Mouse (Mus musculus): ENCODE measurements around the gene Wdr4. TPM values are rescaled to one million over a fixed set of nuclear protein-coding genes. Genes with fewer than 3 reads are reported as not detected.

Gene Wdr4
- polyA plus RNA-seq, 1 experiment, result 26.1 TPM

DNA sequence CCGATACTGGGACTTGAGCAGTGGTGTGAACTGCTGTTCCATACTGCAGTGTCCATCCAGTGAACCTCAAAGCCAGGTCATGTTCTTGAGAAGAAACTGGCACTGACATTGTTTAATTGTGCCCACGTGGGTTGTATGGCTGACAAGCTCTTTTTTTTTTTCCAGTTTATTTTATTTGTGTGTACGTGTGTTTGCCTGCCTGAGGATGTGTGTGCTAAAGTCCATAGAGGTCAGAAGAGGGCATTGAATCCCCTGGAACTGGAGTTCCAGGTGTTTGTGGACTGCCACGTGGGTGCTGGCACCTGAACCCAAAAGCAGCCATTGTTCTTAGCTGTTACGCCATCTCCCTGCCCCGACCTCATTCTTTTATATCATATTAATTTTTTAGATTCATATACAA is 45.4 kb downstream of the Wdr4 start:
- H3K79me2 ChIP-seq (ENCODE audit: control insufficient read depth, insufficient read depth), result no peaks in the 10 kb centered on the region
- no peak overlapping the region for H3ac ChIP-seq (ENCODE audit: control insufficient read depth, insufficient read length)
- peaks cover 64% of the 10 kb centered on the region for H3K27me3 ChIP-seq (ENCODE audit: control insufficient read depth, insufficient read depth, insufficient read length)
- no peak overlapping the region for H3K4me2 ChIP-seq (ENCODE audit: low read depth)
- TF ChIP-seq REST (IDR thresholded peaks at IDR 0.05; ENCODE audit: insufficient read depth, insufficient read length) (no peak), TCF3 (IDR thresholded peaks at IDR 0.05; ENCODE audit: insufficient read length, low read depth) (no peak), E2F4 (IDR thresholded peaks at IDR 0.05; ENCODE audit: insufficient read depth) (no peak), CEBPB (IDR thresholded peaks at IDR 0.05; ENCODE audit: insufficient read depth, poor library complexity, severe bottlenecking) (no peak), USF1 (IDR thresholded peaks at IDR 0.05; ENCODE audit: low read depth) (no peak), POLR2A (IDR thresholded peaks at IDR 0.05; ENCODE audit: insufficient read length, low read depth) (no peak), MYOD1 (IDR thresholded peaks at IDR 0.05; ENCODE audit: control insufficient read depth in 1 of 3, insufficient read length in 2 of 3, low read depth in 2 of 3) (no peak), SRF (IDR thresholded peaks at IDR 0.05; ENCODE audit: control insufficient read depth, insufficient read length, low read depth) (no peak), MAX (IDR thresholded peaks at IDR 0.05; ENCODE audit: low read depth) (no peak), MYOG (IDR thresholded peaks at IDR 0.05; ENCODE audit: control insufficient read depth in 1 of 3, insufficient read depth in 1 of 3, insufficient read length in 2 of 3, low read depth in 2 of 3) (no peak), POLR2AphosphoS2 (IDR thresholded peaks at IDR 0.05; ENCODE audit: insufficient read length, low read depth) (no peak), TCF12 (IDR thresholded peaks at IDR 0.05; ENCODE audit: insufficient read depth, poor library complexity, severe bottlenecking) (no peak)
- H3K36me3 ChIP-seq (ENCODE audit: control insufficient read depth, insufficient read depth), result no peaks in the 10 kb centered on the region
- no peak overlapping the region for H3K4me3 ChIP-seq

DNA sequence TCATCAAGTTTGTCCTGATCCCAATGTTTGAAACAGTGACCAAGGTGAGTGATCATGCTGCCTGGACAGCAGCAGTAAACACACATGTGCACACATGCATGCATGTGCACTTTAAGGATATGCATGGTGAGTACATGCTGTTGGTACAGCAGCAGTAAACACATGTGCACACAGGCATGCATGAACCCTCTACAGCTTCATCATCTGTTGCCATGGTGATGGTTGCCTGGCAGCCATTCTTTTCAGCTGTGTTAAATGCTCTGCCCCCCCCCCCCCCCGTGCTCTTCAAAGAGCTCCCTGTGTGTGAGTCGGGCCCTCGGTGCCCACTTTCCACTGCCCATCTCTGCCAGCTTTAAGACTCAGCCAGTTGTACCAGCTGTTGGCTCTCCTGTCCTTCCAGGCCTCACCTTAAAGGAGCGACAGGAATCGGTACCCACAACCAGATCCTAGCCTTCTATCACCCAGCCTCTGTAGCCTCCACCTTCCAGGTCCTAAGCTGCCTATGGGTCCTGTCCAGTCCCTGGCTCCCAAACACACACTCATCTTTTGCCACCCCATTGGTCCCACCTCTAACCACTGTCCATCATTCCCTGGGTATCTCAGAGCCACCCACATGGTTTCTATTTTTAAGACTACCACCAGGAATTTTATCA is 48.9 kb downstream of the Wdr4 start:
- no peaks in the 10 kb centered on the region for H3K79me2 ChIP-seq (ENCODE audit: control insufficient read depth, insufficient read depth)
- H3K27me3 ChIP-seq (ENCODE audit: control insufficient read depth, insufficient read depth, insufficient read length), result peaks cover 48% of the 10 kb centered on the region
- no peak overlapping the region for H3ac ChIP-seq (ENCODE audit: control insufficient read depth, insufficient read length)
- no peak overlapping the region for H3K4me3 ChIP-seq
- H3K36me3 ChIP-seq (ENCODE audit: control insufficient read depth, insufficient read depth), result no peaks in the 10 kb centered on the region
- no peak for TF ChIP-seq REST (IDR thresholded peaks at IDR 0.05; ENCODE audit: insufficient read depth, insufficient read length)
- TF ChIP-seq MYOD1 (IDR thresholded peaks at IDR 0.05; ENCODE audit: control insufficient read depth in 1 of 3, insufficient read length in 2 of 3, low read depth in 2 of 3), result no peak
- no peak for TF ChIP-seq POLR2A (IDR thresholded peaks at IDR 0.05; ENCODE audit: insufficient read length, low read depth)
- TF ChIP-seq TCF12 (IDR thresholded peaks at IDR 0.05; ENCODE audit: insufficient read depth, poor library complexity, severe bottlenecking), result no peak
- no peak for TF ChIP-seq E2F4 (IDR thresholded peaks at IDR 0.05; ENCODE audit: insufficient read depth)
- TF ChIP-seq TCF3 (IDR thresholded peaks at IDR 0.05; ENCODE audit: insufficient read length, low read depth), result no peak
- no peak for TF ChIP-seq SRF (IDR thresholded peaks at IDR 0.05; ENCODE audit: control insufficient read depth, insufficient read length, low read depth)
- no peak for TF ChIP-seq USF1 (IDR thresholded peaks at IDR 0.05; ENCODE audit: low read depth)
- H3K4me2 ChIP-seq (ENCODE audit: low read depth), result no peak overlapping the region

DNA sequence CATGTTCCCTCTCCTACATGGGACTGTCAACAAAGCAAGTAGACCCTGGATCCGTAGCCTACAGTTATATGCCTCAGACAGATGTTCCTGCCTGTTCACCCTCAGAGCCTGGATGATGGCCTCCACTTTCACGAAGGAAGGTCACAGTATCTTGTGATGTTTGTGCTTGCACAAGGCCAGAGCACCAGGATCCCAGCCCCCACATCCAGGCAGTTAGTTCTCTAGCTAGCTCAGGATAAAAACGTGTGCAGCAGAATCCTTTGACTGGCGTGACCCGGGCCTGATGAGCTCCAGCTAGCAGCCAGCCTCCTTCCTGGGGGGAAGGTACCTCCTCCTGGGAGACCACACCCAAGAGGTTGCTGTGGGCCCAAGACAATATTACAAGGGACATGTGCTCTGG is 51.3 kb downstream of the Wdr4 start:
- Histone ChIP-seq H3K27me3 (ENCODE audit: control insufficient read depth, insufficient read depth, insufficient read length) (peaks cover 34% of the 10 kb centered on the region), H3ac (ENCODE audit: control insufficient read depth, insufficient read length) (no peak overlapping the region), H3K79me2 (ENCODE audit: control insufficient read depth, insufficient read depth) (no peaks in the 10 kb centered on the region), H3K4me2 (ENCODE audit: low read depth) (no peak overlapping the region), H3K36me3 (ENCODE audit: control insufficient read depth, insufficient read depth) (no peaks in the 10 kb centered on the region), H3K4me3 (no peak overlapping the region)
- no peak for TF ChIP-seq POLR2A (IDR thresholded peaks at IDR 0.05; ENCODE audit: insufficient read length, low read depth)

DNA sequence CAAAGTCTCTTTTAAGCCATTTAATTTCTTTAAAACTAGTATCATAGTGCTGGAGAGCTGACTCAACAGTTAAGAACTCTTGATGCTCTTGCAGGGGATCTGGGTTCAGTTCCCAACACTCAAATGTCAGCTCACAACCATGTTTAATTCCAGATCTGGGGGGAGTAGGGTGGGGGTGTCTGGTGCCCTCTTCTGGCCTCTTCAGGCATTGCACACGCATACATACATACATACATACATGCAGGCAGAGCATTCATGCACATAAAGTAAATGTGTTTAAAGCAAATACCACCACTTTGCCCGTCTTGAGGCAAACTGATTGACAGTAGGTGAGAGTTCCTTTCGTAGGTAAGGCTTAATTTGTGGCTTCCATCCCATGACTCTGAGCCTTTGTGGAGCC is 52.9 kb downstream of the Wdr4 start:
- H3K4me3 ChIP-seq, result no peak overlapping the region
- H3K4me2 ChIP-seq (ENCODE audit: low read depth), result no peak overlapping the region
- no peaks in the 10 kb centered on the region for H3K79me2 ChIP-seq (ENCODE audit: control insufficient read depth, insufficient read depth)
- no peak overlapping the region for H3ac ChIP-seq (ENCODE audit: control insufficient read depth, insufficient read length)
- peaks cover 26% of the 10 kb centered on the region for H3K27me3 ChIP-seq (ENCODE audit: control insufficient read depth, insufficient read depth, insufficient read length)
- H3K36me3 ChIP-seq (ENCODE audit: control insufficient read depth, insufficient read depth), result no peaks in the 10 kb centered on the region
- no peak for TF ChIP-seq TCF12 (IDR thresholded peaks at IDR 0.05; ENCODE audit: insufficient read depth, poor library complexity, severe bottlenecking)
- no peak for TF ChIP-seq SRF (IDR thresholded peaks at IDR 0.05; ENCODE audit: control insufficient read depth, insufficient read length, low read depth)
- no peak for TF ChIP-seq POLR2AphosphoS2 (IDR thresholded peaks at IDR 0.05; ENCODE audit: insufficient read length, low read depth)
- TF ChIP-seq USF1 (IDR thresholded peaks at IDR 0.05; ENCODE audit: low read depth), result no peak
- TF ChIP-seq REST (IDR thresholded peaks at IDR 0.05; ENCODE audit: insufficient read depth, insufficient read length), result no peak
- no peak for TF ChIP-seq MAX (IDR thresholded peaks at IDR 0.05; ENCODE audit: low read depth)

DNA sequence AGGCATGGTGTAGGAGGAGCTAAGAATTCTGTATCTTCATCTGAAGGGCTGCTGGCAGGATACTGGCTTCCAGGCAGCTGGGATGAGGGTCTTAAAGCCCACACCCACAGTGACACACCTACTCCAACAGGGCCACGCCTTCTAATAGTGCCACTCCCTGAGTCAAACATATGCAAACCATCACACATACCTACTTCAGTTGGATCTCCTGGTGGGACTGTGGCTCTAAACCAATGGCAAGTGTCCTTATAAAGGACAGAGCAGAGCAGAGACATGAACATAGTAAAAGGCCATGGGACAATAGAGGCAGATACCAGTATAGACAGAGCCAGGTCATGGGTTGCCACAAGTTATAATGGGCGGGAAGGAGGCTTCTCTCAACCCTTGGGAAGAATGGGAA is 57.3 kb downstream of the Wdr4 start:
- H3K4me3 ChIP-seq, result no peak overlapping the region
- H3K4me2 ChIP-seq (ENCODE audit: low read depth), result no peak overlapping the region
- H3K27me3 ChIP-seq (ENCODE audit: control insufficient read depth, insufficient read depth, insufficient read length), result peaks cover 20% of the 10 kb centered on the region
- H3K79me2 ChIP-seq (ENCODE audit: control insufficient read depth, insufficient read depth), result no peaks in the 10 kb centered on the region
- TF ChIP-seq SRF (IDR thresholded peaks at IDR 0.05; ENCODE audit: control insufficient read depth, insufficient read length, low read depth) (no peak), POLR2AphosphoS2 (IDR thresholded peaks at IDR 0.05; ENCODE audit: insufficient read length, low read depth) (no peak), MAX (IDR thresholded peaks at IDR 0.05; ENCODE audit: low read depth) (no peak), MYOG (IDR thresholded peaks at IDR 0.05; ENCODE audit: control insufficient read depth in 1 of 3, insufficient read depth in 1 of 3, insufficient read length in 2 of 3, low read depth in 2 of 3) (no peak), MYOD1 (IDR thresholded peaks at IDR 0.05; ENCODE audit: control insufficient read depth in 1 of 3, insufficient read length in 2 of 3, low read depth in 2 of 3) (no peak), USF1 (IDR thresholded peaks at IDR 0.05; ENCODE audit: low read depth) (no peak), E2F4 (IDR thresholded peaks at IDR 0.05; ENCODE audit: insufficient read depth) (no peak), TCF12 (IDR thresholded peaks at IDR 0.05; ENCODE audit: insufficient read depth, poor library complexity, severe bottlenecking) (no peak), REST (IDR thresholded peaks at IDR 0.05; ENCODE audit: insufficient read depth, insufficient read length) (no peak), CEBPB (IDR thresholded peaks at IDR 0.05; ENCODE audit: insufficient read depth, poor library complexity, severe bottlenecking) (no peak), TCF3 (IDR thresholded peaks at IDR 0.05; ENCODE audit: insufficient read length, low read depth) (no peak), POLR2A (IDR thresholded peaks at IDR 0.05; ENCODE audit: insufficient read length, low read depth) (no peak)
- H3K36me3 ChIP-seq (ENCODE audit: control insufficient read depth, insufficient read depth), result no peaks in the 10 kb centered on the region
- H3ac ChIP-seq (ENCODE audit: control insufficient read depth, insufficient read length), result no peak overlapping the region

Measured in myocyte (in vitro differentiated cells).